Mouse (Mus musculus) intestine, embryonic 16.5 days (tissue): ENCODE results near the gene Asah2. TPM values are rescaled to one million over a fixed set of nuclear protein-coding genes. Genes with fewer than 3 reads are reported as not detected.

Experiments used
- polyA plus RNA-seq: library from polyadenylated mRNA; unstranded; fragments of >200 nt; fragmentation: Nextera tagmentation; extraction: Ambion mirVana; gene quantifications from 2 replicates; pipeline ENCODE4 v1.2.1, GENCODE M21; 2015

Gene Asah2
- polyA plus RNA-seq, 1 experiment from 2014 or later, result 4.4 TPM

Other genes with a start within 250 kb of the Asah2 start
- 11.1 and 11.8 TPM in 2 replicates for gene A1cf, start 239.4 kb downstream of the Asah2 start, polyA plus RNA-seq